Mouse (Mus musculus): ENCODE data around the gene Ddx54. TPM values are rescaled to one million over a fixed set of nuclear protein-coding genes. Genes with fewer than 3 reads are reported as not detected.
A peak's percentile ranks its signal among the peaks of the same experiment; 100 is the strongest.

Ddx54 gene
- polyA plus RNA-seq, 1 experiment from 2014 or later, result 34.8 TPM

DNA sequence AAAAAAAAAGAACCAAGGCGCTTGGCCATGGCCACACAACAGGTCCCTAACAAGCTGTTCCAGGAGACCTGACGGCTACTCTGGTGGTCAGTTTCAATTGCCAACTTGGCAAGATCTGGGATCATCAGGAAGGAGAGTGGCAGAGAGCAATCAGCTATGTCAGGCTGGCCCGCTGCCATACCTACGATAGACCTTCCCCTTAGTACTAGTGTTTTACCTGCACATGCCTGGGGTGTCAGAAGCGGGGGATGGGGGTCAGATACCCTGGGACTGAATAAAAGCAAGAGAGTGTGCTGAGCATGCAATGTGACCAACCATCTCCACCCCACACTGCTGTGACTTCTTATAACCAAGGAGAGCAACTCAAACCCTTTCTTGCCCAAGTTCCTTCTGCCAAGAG lies 1.6 kb upstream of the Ddx54 start:
- Histone ChIP-seq H3K27me3 (ENCODE audit: insufficient read depth, low read length) (no peaks in the 10 kb centered on the region), H3K9me3 (replicated peaks; ENCODE audit: low read length) (no peaks in the 10 kb centered on the region), H3K4me3 (replicated peaks; ENCODE audit: low read depth, low read length) (no peak overlapping the region), H3K4me1 (replicated peaks; ENCODE audit: insufficient read depth, low read length) (peaks cover 11% of the 10 kb centered on the region; the same call in 1 of the 2 replicates), H3K9ac (ENCODE audit: low read depth, low read length) (no peak overlapping the region), H3K36me3 (ENCODE audit: insufficient read depth, low read length) (no peaks in the 10 kb centered on the region), H3K4me2 (ENCODE audit: low read length) (peak overlapping the region; percentile 92; the same call in 1 of the 2 replicates), H3K27ac (no peak overlapping the region)
- TF ChIP-seq CTCF (IDR thresholded peaks at IDR 0.05; ENCODE audit: low read depth), result no peak
- DNase-seq (ENCODE audit: low spot score) (no peak), ATAC-seq (replicated peaks; ENCODE audit: low FRiP score, low read depth) (no peak)
- 86% methylated on average over 5 of the region's 5 CpGs for WGBS

DNA sequence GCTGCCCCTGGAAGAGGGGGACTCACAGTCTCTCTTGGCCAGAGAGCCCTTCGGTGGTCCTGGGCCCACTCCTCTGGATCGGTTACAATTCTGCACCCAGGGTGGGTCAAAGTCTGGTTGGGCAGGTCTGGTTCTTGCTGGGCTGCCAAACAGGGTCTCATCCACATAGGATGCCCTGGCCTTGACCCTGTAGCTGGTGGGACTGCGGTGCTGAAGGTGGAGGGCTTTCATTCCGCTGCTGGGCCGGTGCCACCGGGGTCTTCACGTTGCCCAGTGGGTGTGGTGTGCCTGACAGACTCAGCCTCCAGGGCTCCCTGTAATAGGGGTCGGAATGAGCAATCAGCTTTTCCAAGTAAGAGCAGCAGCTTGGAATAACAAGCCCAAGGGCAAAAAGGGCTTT lies 1.1 kb upstream of the Ddx54 start:
- no peak for TF ChIP-seq CTCF (IDR thresholded peaks at IDR 0.05; ENCODE audit: low read depth)

GRCm38 (mm10) chr5:120612822-120613604 lies 474 bp downstream of the Ddx54 start:
- H3K36me3 ChIP-seq (ENCODE audit: insufficient read depth, low read length), result peaks cover 13% of the 10 kb centered on the region; the same call in 1 of the 2 replicates
- peak; percentile 92 for ATAC-seq (replicated peaks; ENCODE audit: low FRiP score, low read depth)
- no peaks in the 10 kb centered on the region for H3K27me3 ChIP-seq (ENCODE audit: insufficient read depth, low read length)
- H3K9me3 ChIP-seq (replicated peaks; ENCODE audit: low read length), result no peaks in the 10 kb centered on the region
- peak overlapping the region; percentile 59 for H3K4me3 ChIP-seq (replicated peaks; ENCODE audit: low read depth, low read length)
- peak; percentile 8; the same call in 1 of the 2 replicates for TF ChIP-seq CTCF (IDR thresholded peaks at IDR 0.05; ENCODE audit: low read depth)
- DNase-seq (ENCODE audit: low spot score), result peak; percentile 100
- peak overlapping the region; percentile 92 for H3K4me2 ChIP-seq (ENCODE audit: low read length)
- WGBS, result under 1% methylated on average over 69 of the region's 69 CpGs
- peak overlapping the region; percentile 85 for H3K27ac ChIP-seq
- H3K9ac ChIP-seq (ENCODE audit: low read depth, low read length), result peak overlapping the region; percentile 70
- H3K4me1 ChIP-seq (replicated peaks; ENCODE audit: insufficient read depth, low read length), result peaks cover 11% of the 10 kb centered on the region; the same call in 1 of the 2 replicates

More for the DNA sequence above, 1.1 kb upstream of the Ddx54 start:
- Histone ChIP-seq H3K27ac (no peak overlapping the region), H3K4me2 (ENCODE audit: low read length) (peak overlapping the region; percentile 92), H3K4me3 (replicated peaks; ENCODE audit: low read depth, low read length) (peak overlapping the region; percentile 59), H3K4me1 (replicated peaks; ENCODE audit: insufficient read depth, low read length) (peaks cover 11% of the 10 kb centered on the region; the same call in 1 of the 2 replicates), H3K27me3 (ENCODE audit: insufficient read depth, low read length) (no peaks in the 10 kb centered on the region), H3K9me3 (replicated peaks; ENCODE audit: low read length) (no peaks in the 10 kb centered on the region), H3K9ac (ENCODE audit: low read depth, low read length) (peak overlapping the region; percentile 69), H3K36me3 (ENCODE audit: insufficient read depth, low read length) (no peaks in the 10 kb centered on the region)
- ATAC-seq (replicated peaks; ENCODE audit: low FRiP score, low read depth) (no peak), DNase-seq (ENCODE audit: low spot score) (no peak)
- 43% methylated on average over 8 of the region's 8 CpGs for WGBS

DNA sequence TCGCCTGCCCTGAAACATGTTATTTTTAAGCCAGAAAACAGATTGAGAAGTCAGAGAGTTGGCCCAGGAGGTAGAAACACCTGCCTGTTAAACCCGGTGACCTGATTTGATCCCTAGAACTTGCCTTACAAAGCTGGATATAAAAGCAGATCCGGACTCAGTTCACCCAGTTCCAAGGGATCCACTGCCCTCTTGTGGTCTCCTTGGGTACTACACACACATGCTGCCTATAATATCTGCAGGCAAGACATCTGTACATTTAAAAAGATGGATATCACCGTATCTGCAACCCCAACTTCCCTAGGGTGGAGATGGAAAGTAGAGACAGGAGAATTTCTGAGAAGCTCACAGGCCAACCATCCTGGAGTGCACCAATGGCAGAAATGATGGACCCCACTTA lies 3.4 kb downstream of the Ddx54 start:
- H3K27me3 ChIP-seq (ENCODE audit: insufficient read depth, low read length), result no peaks in the 10 kb centered on the region
- DNase-seq (ENCODE audit: low spot score), result no peak
- H3K27ac ChIP-seq, result no peak overlapping the region
- no peaks in the 10 kb centered on the region for H3K9me3 ChIP-seq (replicated peaks; ENCODE audit: low read length)
- peak; percentile 65 for TF ChIP-seq CTCF (IDR thresholded peaks at IDR 0.05; ENCODE audit: low read depth)
- ATAC-seq (replicated peaks; ENCODE audit: low FRiP score, low read depth), result no peak
- H3K36me3 ChIP-seq (ENCODE audit: insufficient read depth, low read length), result peaks cover 40% of the 10 kb centered on the region
- WGBS, result 96% methylated on average over 4 of the region's 4 CpGs
- H3K9ac ChIP-seq (ENCODE audit: low read depth, low read length), result no peak overlapping the region
- H3K4me3 ChIP-seq (replicated peaks; ENCODE audit: low read depth, low read length), result no peak overlapping the region
- H3K4me2 ChIP-seq (ENCODE audit: low read length), result no peak overlapping the region
- peaks cover 11% of the 10 kb centered on the region; the same call in 1 of the 2 replicates for H3K4me1 ChIP-seq (replicated peaks; ENCODE audit: insufficient read depth, low read length)

GRCm38 (mm10) chr5:120618778-120619177 lies 6.2 kb downstream of the Ddx54 start:
- DNase-seq (ENCODE audit: low spot score), result no peak
- Histone ChIP-seq H3K4me1 (replicated peaks; ENCODE audit: insufficient read depth, low read length) (0 out of 2 replicates have a peak, but pooled peaks cover 2% of the 10 kb centered on the region), H3K9me3 (replicated peaks; ENCODE audit: low read length) (no peaks in the 10 kb centered on the region), H3K36me3 (ENCODE audit: insufficient read depth, low read length) (peaks cover 63% of the 10 kb centered on the region), H3K4me2 (ENCODE audit: low read length) (no peak overlapping the region), H3K27ac (no peak overlapping the region), H3K27me3 (ENCODE audit: insufficient read depth, low read length) (no peaks in the 10 kb centered on the region), H3K4me3 (replicated peaks; ENCODE audit: low read depth, low read length) (no peak overlapping the region), H3K9ac (ENCODE audit: low read depth, low read length) (no peak overlapping the region)
- 86% methylated on average over 12 of the region's 12 CpGs for WGBS
- ATAC-seq (replicated peaks; ENCODE audit: low FRiP score, low read depth), result no peak
- TF ChIP-seq CTCF (IDR thresholded peaks at IDR 0.05; ENCODE audit: low read depth), result no peak

GRCm38 (mm10) chr5:120619201-120619600 lies 6.7 kb downstream of the Ddx54 start:
- H3K27me3 ChIP-seq (ENCODE audit: insufficient read depth, low read length), result no peaks in the 10 kb centered on the region
- 21% methylated on average over 5 of the region's 5 CpGs for WGBS
- peak; percentile 43 for DNase-seq (ENCODE audit: low spot score)

More at GRCm38 (mm10) chr5:120619201-120619600, 6.7 kb downstream of the Ddx54 start:
- H3K4me2 ChIP-seq (ENCODE audit: low read length), result no peak overlapping the region
- H3K4me1 ChIP-seq (replicated peaks; ENCODE audit: insufficient read depth, low read length), result no peaks in the 10 kb centered on the region
- no peak overlapping the region for H3K4me3 ChIP-seq (replicated peaks; ENCODE audit: low read depth, low read length)
- H3K9me3 ChIP-seq (replicated peaks; ENCODE audit: low read length), result no peaks in the 10 kb centered on the region
- no peak overlapping the region for H3K9ac ChIP-seq (ENCODE audit: low read depth, low read length)
- H3K36me3 ChIP-seq (ENCODE audit: insufficient read depth, low read length), result peaks cover 67% of the 10 kb centered on the region
- no peak overlapping the region for H3K27ac ChIP-seq
- peak; percentile 84 for TF ChIP-seq CTCF (IDR thresholded peaks at IDR 0.05; ENCODE audit: low read depth)
- ATAC-seq (replicated peaks; ENCODE audit: low FRiP score, low read depth), result no peak
